Mouse (Mus musculus): ENCODE results near the gene Gm19345.

The Gm19345 gene

DNA sequence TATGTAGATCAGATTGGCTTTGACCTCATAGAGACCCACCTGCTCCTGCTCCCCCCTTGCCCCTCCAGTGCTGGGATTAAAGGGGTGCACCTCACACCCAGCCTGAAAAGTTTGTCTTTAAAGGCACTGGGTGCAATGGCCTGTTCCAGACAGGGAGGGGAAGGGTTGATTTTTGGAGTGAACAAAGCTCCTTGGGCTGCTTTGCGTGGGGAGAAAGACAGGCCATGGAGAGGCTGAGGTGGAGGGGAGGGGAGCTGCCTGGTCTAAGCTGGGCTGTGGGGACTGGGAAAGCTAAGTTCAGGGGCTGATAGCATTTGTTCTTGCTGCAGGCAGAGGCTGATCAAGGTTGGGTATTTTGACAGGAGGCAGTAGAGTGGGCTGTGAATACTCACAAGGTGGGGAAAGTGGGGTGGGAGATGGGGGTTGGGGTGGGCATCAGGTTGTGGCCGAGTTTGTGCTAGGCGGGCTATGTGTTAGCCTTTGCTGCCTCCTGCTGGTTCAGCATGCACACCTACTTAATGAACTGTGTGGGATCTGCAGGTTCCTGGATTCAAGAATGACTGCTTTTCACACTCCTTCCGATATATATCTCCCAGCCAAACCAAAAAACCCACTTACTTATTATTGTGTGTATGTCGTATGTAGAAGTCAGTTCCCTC, 20.3 kb downstream of the Gm19345 start:
- DNase-seq (ENCODE audit: low spot score) = peak; percentile 39

DNA sequence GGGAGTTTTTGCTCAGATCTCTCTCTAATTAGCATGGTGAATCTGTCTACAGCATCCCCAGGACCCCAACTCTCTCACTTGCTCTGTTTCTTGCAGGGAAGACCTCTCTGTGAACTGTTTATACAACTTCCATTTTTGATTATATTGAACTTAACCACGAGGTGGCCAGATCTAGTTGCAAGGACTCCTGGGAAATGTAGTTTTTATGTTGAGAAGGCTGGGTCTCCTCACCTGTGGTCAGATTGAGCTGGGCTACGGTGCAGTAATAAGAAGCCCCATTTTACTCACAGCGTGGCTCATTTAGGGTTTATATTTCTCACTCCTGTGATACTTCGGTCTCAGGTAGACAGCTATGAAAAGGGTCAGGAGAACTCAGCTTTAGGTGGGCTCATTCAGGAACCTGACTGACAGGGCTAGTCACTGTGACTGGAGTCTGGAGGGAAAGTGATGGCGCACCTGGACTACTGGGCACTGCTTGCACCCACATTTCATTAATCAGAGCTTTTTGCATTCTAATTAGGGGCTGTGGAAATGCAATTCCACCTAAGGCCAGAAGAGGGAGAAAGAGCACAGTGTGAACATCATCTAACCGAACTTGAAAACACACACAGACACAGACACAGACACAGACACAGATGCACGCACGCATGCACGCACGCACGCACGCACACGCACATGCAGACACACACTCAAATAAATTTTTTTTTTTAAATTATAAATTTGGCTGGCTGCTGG, 24.3 kb downstream of the Gm19345 start:
- peak; percentile 71 for DNase-seq (ENCODE audit: low spot score)

DNA sequence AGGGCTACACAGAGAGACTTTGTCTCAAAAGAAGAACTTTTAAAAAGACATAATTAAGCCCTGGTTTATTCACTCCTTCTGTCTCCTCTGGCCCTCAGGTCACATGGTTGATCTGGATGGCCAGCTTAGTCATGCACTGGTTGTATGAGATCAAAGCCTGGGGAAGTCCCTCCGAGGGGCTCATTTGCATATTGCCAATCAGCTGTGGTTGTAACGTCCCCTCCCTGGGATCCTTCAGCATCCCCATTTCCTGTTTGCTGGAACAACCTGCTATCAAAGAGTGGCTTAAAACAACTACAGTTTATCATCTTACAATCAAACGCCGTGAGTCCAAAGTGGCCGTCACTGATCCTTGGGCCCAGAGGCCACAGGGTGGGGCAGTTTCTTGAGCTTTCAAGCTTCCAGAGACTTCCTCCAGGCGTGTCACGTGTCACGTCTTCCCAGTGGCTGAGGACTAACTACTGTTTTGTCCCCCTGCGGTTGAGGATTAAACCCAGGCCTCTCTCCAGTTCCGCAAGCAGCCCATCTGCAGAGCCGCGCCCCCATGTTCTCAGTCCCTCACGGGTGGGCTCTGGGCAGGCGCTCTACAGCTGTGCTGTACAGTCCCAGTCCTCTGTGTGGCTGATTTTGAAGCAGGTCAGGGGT, 25.1 kb downstream of the Gm19345 start:
- no peak for DNase-seq (ENCODE audit: low spot score)

DNA sequence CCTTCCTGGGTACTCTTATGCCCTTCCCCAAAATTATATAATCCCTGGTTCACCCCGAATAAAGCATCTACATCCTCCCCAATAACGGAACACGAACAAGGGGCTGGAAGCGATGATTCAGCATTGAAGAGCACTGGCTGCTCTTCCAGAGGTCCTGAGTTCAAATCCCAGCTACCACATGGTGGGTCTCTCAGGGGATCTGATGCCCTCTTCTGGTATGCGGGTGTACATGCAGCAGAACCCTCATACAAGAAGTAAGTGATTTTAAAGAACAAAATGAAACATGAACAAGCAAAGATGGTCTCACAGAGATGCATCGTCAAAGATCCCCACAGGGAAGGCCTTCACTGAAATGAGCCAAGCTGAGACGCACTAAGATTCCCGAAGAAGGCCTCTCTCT, 29.0 kb downstream of the Gm19345 start:
- DNase-seq (ENCODE audit: low spot score) = no peak

DNA sequence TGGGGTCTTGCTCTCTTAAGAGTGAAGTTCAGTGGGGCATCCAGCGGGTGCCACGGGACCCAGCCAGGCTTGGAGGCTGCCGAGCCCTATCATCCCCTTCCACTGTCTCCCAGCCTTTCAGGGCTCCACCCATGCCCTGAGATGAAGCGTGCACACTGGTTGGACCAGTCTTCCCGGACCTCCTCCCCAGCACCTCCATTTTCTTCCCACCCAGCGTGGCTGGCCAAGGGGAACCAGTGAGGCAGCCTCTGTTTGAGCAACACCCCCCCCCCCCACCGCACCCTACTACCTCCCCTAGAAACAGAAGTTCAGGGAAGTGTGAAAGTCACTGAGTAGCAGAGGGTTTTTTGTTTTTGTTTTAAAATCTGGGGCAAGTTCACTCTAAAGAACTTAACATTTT, 36.0 kb downstream of the Gm19345 start, which contains the start of gene Ceacam19:
TSS of gene Ceacam19 (minus strand) at position 117 of the 400 bp plus-strand sequence.
- no peak for DNase-seq (ENCODE audit: low spot score)

DNA sequence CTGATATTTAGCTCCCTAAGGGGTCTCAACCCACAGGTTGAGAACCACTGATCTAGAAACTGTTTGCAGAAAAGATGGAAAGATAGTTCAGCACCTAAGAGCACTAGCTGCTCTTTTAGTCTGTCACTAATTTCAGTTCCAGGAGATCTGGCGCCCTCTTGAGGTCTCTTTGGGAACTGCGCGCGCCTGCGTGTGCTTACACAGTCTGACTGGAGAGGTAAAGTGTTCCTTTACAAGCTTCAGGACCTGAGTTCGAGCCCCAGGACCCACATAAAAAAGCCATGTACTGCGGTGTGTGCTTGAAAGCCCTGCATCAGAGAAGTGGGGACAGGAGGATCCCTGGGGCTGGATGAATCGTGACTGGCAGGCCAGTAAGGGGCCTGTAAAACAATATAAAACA, 38.1 kb downstream of the Gm19345 start:
- DNase-seq (ENCODE audit: low spot score) = peak; percentile 66

Measured in retina, embryonic 14.5 days (tissue).